Mouse (Mus musculus) left cerebral cortex, adult 8-10 months (tissue): ENCODE data around the gene H1foo. TPM values are rescaled to one million over a fixed set of nuclear protein-coding genes. Genes with fewer than 3 reads are reported as not detected.

Source experiments
- DNase-seq, 2 experiments: peaks; one replicate each; pipeline ENCODE4 v3.0.0; 2022; ENCODE audit warnings: low spot score in 2 of 2
- total RNA-seq, 4 experiments: library from RNA; stranded (reverse); gene quantifications; 2 replicates each; pipeline ENCODE4 v1.2.4; 2022

H1foo gene
- total RNA-seq, 4 experiments from 2014 or later, result not detected

DNA sequence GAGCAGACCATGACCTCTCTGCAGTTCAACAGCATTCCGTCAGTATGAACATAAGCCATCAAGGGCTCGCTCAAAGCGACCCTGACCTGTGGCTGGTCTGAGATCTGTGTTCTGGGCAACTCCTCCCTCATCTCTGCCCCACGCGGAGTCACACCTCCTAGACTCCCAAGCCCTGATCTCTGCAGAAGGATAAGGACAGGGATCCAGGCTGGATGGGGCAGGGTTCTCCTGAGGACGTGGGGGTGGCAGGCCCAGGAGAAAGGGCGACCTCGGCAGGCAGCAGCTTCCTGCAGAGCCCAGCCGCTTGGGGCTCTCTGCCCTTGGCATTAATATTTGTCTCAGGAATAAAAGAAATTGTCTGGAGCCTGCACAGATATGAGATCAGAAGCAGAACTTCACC is 40.9 kb downstream of the H1foo start:
- DNase-seq, result no peak

DNA sequence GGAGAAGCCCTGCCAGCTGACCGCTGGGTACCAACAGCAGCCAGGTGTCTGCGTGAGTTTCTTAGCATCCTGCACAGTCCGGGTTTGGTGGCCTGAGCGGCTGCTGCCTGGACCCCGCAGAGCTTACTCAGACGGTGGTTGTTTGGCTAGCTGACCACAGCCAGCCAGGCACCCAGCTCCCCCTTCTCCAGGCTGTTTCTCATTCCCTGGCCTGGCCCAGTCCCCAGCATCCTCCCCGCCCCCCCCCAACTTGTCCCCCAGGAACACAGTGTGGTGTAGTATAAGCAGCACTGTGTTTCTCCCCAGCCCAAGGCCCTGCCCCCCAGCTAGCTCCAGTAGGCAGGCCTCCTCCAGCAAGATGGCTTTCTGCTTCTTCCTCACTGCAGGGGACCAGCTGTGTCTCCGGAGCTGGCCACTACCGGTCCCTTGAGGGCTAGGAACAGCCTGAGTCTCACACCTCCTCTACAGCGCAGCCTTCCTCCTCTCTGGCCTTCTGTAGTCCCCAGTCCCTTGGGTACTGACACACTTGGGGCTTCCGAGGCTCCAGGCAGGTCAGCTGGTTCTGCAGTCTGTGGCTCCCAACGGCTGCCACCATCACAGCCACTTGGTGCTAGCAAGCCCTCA is 41.8 kb downstream of the H1foo start:
- DNase-seq, result no peak

DNA sequence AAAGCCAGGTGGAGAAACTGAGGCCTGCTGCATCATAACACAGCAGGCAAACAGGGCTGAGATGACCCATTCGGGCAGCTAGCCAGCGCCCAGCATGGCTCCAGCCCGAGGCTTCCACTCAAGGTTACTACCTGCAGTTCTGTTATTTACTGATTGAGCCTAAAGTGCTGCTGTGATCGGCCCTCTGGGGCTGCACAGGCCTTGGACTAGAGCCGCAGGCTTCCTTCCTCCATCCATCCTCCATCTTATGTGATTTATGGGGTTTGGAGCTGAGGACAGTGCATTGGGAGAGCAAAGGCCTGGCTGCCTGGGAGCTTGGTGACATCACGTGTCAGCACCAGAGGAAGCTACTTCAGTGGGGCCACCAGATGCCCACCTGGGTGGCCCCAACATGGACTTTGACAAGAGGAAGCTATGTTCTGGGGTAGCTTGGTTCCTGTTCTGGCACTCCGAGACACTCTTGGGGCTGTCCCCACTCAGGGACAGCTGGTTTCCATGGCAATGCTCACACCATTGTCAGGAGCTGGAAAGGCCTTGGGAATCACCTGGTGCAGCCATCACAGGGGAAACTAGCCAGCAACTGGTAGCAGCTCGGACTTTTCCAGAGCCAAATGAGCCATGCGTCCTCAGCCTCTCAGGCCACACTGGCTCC is 42.5 kb downstream of the H1foo start:
- DNase-seq, result no peak

DNA sequence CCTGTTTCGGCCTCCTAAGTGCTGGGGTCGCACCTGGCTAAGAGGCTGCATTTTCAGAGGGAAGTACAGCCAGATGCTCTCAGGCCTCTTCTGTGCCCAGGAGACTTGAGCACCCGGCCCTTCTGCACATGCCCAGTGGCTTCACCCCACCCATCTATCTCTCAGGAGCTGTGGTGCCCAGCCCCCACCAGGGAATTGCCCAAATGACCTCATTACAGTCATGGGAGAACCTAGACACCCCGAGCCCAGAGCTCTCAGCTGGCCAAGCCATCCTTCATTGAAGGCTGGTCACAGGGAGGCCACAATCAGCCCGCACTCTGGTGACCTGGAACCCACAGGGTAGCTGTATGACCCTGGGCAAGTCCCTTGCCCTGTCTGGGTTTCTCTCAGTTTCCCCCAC is 44.3 kb downstream of the H1foo start:
- no peak for DNase-seq

DNA sequence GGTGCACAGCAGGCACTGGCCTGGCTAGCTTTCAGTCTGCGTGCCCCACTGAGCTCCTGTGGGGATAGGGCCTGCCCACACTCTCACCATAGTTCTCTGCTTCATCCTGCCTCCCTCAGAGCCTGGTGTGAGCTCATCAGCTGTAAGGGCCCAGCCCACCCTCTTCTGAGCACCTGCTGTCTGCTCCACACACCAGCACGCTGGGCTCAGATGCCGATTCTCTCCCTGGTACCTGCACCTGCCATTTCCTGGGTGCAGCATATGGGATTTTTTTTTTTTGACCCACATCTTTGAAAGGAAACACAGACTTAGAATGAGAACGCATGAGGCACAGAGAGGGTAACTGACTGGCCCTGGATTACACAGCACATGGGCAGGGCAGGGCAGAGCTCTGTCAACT is 44.9 kb downstream of the H1foo start:
- DNase-seq, result peak in 1 of 2 experiments; percentile 78

DNA sequence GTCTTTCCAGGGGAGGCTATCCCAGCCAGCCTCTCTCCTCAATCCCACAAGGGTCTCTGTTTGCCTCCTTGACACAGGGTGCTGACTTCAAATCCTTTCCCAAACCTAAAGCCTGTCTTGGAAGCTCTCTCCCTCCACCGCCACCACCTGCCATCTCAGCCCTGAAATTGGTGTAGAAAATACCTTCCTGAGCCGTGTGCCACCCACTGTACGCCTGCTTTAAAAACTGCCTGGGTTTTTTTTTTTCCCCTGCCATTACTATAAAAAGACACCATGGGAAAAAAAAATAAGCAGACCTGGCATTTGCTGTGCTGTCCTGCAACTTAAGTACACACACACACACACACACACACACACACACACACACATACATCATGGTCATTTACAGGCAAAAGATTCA is 45.3 kb downstream of the H1foo start:
- DNase-seq, result no peak

DNA sequence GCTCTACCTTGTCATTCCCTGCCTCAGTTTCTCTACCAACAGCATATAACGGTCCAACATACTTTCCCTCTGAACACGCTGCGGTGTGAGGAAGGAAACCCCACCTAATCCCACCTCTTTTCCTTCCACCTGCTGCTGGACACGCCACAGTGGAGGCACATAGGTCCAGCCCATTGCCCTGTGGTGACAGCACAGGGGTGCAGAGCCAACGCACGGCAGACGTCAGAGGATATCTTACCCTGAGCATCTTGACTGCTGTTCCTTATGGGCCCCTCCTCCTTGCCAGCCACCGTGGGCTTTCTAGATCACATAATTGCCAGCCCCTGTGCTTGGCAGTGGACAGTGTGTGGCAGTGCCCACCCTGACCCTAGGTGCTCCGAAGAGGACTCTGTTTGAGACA is 45.7 kb downstream of the H1foo start:
- no peak for DNase-seq

DNA sequence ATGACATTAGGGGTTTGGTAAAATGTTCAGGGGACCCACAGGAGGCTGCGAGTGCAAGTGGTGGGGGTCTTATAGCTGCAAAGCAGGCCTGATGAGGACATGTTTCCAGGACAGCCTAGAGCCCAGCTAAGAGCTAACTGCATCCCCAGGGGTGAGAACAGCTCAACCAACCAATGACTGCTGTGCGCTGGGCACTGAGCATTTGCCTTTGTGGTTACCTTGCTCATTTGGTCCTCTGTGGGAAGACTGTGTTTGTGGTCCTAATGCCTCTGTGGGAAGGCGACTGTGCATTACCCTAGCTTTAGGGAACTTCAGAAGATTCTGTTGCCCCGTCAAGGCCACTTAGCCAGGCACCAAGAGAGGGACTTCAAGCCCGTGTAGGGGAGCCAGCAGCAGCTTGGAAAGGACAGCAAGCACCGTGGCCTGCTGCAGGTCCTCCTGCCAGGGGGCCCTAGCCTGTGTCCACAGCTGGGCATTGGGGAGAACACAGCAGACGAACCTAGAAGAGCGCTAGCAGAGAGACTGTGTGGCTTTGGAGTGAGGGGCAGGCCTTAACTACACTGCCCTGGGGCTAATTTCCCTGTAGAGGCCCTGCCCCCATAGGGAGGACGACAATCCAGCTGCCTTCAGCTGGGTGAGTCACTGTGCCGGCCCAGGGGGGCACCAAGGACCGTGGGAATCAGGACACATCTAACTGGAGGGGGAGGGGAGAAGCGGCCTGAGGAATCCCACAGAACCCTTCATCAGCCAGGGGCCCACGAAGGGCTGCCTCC is 46.6 kb downstream of the H1foo start:
- DNase-seq, result no peak

DNA sequence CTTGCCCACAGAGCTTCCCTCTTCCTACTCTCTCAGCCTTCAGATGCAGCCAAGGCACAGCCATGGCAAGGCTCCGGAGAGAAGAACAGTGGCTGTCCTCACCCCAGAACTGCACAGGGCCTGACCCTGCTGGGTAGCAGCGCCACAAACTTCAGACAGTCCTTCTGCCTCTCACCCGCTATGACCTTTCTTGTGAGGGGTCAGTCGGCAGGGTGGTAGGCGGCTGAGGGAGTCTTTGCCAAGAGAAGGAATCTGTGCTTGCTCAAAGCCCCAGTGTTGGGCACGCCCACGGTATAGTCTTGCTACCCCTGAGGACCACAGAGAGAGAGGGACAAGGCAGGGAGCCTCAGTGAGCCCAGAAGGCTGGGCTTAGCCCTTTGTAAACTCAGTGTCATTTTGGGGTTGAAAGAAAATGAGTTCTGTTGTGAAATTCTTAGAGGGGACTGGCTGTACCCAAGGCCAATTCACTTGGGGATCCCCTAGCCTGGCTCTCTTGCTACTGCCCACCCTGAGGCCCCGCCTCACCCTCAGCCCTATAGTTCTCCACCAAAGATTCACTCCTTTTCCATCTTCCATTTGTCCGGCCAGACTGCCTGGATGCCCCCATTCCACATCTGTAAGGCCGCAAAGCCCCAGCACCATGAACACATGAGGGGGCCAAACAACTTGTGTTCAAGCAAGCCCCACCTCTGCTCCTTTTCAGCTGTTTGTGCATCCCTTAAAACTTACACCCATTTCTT is 47.3 kb downstream of the H1foo start:
- DNase-seq, result no peak

DNA sequence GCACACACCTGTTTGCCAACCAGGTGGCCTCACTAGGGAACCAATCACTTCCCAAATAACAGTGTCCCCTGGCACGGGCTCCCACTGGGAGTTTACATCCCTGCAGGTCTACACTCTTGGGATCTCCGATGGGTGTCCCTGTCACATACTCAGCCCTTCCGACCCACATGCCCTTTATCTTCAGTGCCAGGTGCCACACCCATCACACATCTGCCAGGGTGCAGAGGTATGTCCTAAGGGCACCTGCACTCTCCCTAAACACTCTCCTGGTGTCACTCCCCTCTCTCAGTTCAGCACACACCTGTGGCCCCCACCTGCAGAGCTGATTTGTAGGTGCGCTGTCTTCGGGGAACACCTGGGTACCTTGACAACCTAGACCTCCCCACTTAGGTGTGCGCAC is 48.2 kb downstream of the H1foo start:
- no peak for DNase-seq

DNA sequence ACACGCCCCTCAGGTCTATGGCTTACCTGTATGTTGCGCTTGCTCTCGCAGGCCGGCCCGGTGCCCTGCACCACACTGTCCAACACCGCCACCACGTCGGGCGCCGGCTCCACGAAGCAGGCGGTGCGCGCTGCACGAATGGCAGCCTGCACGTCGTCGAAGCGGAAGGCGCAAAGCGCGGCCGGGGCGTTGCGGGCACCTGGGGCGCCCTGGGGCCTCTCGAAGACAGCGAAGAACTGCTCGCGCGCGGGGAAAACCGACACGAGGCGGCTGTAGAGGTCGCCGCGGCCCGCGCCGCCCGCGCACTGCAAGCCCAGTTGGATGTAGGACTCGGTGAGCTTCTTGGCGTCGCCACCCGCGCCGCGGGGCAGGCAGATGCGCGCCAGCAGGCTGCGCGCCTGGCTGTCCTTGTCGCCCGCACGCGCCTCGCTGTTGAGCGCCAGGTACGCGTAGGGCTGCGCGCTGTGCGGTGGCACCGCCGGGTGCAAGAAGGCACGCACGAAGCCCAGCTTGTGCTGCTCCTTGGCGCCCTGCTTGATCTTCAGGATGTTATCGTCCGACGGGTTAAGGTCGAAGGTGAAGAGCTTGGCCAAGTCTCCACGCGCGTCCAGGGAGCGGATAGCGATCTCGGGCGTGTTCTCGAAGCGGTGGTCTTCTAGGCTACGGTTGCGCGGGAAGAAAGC is 48.9 kb downstream of the H1foo start:
- no peak for DNase-seq

DNA sequence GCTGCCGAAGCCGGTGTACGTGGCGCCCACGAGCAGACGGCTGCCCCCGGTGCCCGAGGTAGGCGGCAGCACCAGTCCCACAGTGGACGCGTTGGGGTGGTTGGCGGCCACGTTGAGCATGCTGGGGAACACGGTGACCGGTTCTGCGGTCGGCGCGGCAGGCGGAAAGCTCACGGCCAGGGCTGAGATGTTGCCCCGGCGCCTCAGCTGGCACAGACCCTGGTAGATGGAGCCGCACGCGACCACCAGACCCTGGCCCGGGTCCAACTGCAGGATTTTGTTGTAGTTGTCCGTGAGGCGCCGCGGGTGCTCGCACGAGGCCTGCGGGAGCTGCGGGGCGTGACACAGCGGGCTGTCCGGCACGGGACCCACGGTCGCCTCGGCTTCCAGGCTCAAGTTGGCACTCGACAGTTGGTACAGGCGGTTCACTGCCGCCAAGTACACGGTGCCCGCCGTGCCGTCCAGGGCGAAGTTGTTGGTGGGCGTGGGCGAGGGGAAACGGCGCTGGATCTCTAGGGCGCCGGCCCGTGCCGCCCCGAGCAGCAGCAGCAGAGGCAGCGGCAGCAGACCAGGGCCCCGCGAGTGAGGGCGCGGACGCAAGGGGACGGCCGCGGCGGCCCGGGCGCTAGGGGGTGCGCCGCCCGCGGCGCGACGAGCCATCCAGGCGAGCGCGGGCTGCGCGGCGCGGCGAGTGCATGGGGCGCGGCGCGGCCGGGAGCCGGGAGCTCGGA is 49.6 kb downstream of the H1foo start:
- DNase-seq, result no peak

DNA sequence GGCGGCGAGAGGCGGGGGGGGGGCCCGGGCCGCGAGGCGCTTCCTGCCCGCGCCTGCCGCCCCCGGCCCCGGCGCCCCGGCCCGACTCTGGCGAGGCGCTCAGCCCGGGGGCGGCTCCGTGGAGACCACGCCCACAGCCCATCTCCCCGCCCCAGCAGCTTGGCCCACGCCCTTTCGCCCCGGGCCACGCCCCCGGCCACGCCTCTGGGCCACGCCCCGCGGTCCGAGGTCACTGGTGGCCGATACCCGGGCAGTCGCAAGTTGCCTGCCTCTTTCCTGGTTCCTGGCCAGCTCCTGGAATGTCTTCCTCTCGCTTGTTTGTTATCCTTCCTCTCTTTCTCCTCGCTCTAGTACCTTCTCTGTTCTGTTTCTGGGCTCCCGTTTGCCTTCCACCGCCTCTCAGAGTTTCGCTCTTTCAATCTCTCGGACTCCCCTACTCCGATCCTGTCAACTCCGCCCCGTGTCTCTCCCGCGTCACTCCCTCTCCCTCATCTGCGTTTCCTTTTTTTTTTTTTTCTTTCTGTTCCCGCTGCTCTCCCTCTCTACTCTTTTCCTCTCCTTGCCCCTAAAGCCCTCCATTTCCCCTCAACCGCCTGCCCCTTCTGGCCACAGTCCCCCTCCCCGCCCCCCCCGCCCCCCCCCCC is 50.3 kb downstream of the H1foo start, which contains the start of gene Plxnd1:
TSS of gene Plxnd1 (minus strand) at position 129 of the 644 bp plus-strand sequence.
- DNase-seq, result peak; percentile 74

DNA sequence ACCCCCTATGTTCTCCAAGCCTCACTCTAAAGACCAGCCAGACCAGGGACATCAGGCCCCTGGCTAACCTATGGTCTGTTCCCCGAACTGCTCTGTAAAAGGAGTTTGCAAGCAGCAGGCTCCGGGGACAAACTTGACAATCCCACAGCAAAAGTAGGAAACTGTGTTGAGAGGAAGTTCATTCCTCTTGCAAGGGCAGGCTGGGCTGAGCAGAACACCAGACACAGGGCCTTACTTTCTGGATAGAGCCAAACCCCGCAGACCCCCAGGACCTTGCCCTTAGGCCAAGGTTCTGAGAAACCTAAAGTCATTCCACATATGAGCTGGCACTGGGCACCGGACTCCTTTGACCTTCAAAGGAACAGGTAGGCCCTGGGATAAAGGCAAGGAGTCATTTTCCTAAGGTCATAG is 50.8 kb downstream of the H1foo start:
- DNase-seq, result no peak

DNA sequence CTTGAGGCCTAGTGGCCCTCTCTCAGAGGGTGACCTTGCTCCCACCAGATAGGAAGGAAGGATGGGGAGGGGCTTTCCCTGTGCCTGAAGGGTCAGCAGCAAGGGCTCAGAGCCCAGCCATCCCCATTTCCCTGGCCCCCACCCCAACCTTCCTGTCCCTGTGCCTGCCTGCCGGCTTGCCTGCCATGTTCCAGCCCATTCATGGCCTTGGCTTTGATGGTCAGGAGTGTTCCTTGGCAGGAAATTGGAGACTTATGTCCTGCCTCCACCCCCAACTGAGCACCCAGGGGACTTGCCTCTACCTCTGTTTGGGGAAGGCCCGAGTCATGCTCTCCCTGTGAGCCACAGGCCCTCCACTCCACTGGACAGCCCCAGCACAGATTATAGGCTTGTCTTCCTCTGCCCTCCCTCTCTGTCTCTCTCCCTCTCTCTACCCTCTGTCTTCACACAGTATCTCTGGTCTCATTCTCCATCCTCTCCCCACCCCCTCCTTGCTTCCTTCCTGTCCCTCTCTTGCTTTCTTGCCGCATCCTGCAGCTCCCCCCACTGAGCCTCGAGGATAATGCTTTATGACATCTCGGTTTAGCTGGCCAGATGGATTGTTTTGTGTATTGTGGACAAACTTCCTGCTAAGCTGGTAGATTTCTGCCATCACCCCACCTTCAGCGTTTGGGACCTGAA is 51.6 kb downstream of the H1foo start:
- DNase-seq, result no peak

DNA sequence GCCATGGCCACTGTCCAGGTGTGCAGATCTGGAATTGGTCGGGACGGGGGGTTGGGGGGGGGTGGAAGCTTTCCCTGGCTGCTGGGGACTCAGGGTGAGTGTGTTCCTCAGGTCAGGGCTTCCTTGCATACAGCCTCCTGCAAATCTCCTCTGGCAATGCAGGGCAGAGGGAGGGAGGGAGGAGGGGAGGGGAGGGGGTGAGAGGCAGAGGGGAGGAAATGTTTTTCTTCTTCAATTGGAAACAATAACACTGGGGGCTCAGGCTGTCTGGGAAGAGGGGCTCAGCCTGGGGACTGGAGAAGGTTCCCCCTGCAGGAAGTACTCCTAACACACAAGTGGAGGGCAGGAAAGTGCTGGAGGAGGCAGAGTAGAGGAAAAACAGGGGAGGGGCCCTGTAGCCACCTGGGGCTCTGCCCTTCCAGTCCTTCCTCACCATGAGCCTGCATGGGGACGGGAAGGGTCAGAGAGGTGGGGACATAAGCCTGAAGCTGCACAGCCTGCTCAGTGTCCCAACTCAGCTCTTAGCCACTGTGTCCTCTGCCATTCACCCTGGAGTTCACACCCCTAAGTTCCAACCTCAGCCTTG is 53.1 kb downstream of the H1foo start:
- DNase-seq, result no peak

DNA sequence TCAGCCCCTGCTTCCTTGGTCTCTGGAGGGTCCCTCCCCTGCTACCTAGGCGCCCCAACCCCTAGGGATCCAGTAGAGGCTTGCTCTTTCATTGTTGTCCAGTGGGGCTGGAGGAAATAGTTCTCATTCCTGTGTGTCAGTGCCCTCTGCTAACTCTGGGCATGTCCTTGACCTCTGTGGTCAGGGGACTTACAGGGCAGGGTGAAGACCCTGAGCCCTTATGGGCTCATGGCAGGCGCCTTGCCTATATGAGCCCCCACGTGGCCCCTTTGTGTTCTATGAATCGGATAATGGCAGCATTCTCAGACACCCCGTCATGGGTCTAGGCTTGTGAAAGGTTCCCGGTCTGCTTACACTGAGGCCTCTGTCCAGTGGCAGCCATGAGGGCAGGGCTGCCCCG is 54.0 kb downstream of the H1foo start:
- DNase-seq, result no peak

DNA sequence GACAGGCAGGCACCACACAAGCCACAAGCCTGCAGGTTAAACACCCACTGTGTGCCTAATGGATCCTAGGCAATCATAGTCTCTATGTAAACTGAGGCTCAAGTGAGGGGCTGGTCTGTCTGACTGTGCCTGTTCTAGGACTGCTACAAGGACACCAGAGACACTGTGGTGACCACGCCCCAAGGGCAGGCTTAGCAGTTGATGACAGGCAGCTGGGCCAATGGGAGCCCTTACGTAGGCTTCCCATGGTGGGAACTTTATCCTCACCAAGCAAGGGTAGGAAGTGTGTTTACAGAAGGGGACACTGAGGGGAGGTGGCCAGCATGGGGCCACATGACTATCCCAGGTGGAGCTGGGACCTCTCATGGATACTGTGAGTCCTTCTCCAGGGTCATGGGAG is 54.5 kb downstream of the H1foo start:
- DNase-seq, result no peak
